ENCODE assay signal across 8 mouse cellular contexts in the genomic region with DNA sequence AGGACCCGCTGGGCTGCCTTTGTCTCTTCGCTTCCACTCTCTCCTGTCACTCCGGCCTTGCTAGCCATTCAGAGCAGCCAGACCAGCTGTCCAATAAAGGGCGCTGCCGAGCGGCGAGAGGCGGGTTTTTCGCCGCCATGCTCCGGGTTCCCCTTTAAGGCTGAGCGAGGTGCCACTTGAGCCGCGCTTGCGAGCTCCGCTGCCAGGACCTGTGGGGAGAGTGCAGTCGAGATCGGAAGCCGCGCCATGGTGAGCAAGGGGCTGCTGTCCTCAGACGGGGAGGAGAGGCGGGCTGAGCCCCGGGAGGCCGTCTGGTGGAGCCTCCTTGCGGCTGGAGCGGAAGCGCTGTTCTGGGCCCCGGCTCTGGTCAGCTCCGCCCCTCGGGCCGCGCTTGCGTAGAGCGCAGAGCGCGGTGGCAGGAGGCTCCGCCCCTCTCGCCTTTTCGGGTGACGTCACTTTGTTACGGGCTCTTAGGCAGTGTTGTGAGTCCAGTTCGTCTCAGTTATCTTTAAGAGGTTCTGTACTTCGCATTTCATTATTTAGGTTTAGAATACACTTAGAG. TPM values are rescaled to one million over a fixed set of nuclear protein-coding genes. Genes with fewer than 3 reads are reported as not detected.
DNase-seq lines count a peak whose midpoint lies in the region; ATAC-seq lines count a peak whose summit lies in the region.

Gene Zfp619 (plus strand): TSS at position 151 of the 562 bp plus-strand sequence.

- peak; percentile 95 for DNase-seq in R1 (ENCODE audit: low read depth, low spot score)
- peak; percentile 96 to 98 for DNase-seq in cerebellum, postnatal 25 days
- peak; percentile 87 to 89 for DNase-seq in frontal cortex, postnatal 25 days (ENCODE audit: low spot score in 2 of 2)
- DNase-seq in hindbrain, embryonic 14.5 days (ENCODE audit: low spot score): peak; percentile 99
- peak; percentile 93 to 94 for DNase-seq in layer of hippocampus, postnatal 36 days
- peak; percentile 95 for DNase-seq in lung, postnatal 36 days
- peak; percentile 96 for DNase-seq in retina, postnatal 1 day
- peak; percentile 86 to 93 for DNase-seq in urinary bladder, adult 18-20 months (ENCODE audit: low spot score in 2 of 2)

- 0 out of 2 replicates have a peak, but pooled peaks cover 10% of the 10 kb centered on the region for H3K9me3 ChIP-seq in hindbrain, embryonic 14.5 days (ENCODE audit: control insufficient read depth, low read length)

- peak within 1 kb of the TSS; percentile 43 for H3K4me3 ChIP-seq in hindbrain, embryonic 14.5 days (replicated peaks; ENCODE audit: low read length)

- peak within 1 kb of the TSS; percentile 94 for H3K27ac ChIP-seq in hindbrain, embryonic 14.5 days

- no peaks in the 10 kb centered on the region for H3K36me3 ChIP-seq in hindbrain, embryonic 14.5 days (replicated peaks; ENCODE audit: control insufficient read depth, insufficient read depth)

- H3K9ac ChIP-seq in hindbrain, embryonic 14.5 days: peak within 1 kb of the TSS; percentile 68

- WGBS in hindbrain, embryonic 14.5 days: under 1% methylated on average over 43 of the region's 43 CpGs

- peak within 1 kb of the TSS; percentile 60 for H3K4me2 ChIP-seq in hindbrain, embryonic 14.5 days (replicated peaks)

- H3K27me3 ChIP-seq in hindbrain, embryonic 14.5 days (ENCODE audit: control insufficient read depth, insufficient read depth, low read length): no peaks in the 10 kb centered on the region

- ATAC-seq in hindbrain, embryonic 14.5 days (ENCODE audit: low FRiP score): peak; percentile 99

- 0 out of 2 replicates have a peak, but pooled peaks cover 3% of the 10 kb centered on the region for H3K4me1 ChIP-seq in hindbrain, embryonic 14.5 days (replicated peaks; ENCODE audit: control insufficient read depth, insufficient read depth, low read length)

RNA-seq across cellular contexts. Expression of gene Zfp619, which starts in this region (rescaled TPM):
- 3.4 and 4.7 TPM in 2 replicates for polyA plus RNA-seq in hindbrain, embryonic 14.5 days (2014; fragmentation: Nextera tagmentation; extraction: Ambion mirVana)
- total RNA-seq in layer of hippocampus, postnatal 36 days (2021): 1 to 10 TPM; 3.7 to 3.9 TPM

Comparison
In these comparisons a context has a peak if more than half of its experiments do, and no peak if none do; other contexts are left out.
1. Peak in every context shown above with its lines: DNase-seq, ATAC-seq, H3K4me3 ChIP-seq and H3K27ac ChIP-seq.